ENCODE assay signal across 10 mouse cellular contexts in the genomic region with DNA sequence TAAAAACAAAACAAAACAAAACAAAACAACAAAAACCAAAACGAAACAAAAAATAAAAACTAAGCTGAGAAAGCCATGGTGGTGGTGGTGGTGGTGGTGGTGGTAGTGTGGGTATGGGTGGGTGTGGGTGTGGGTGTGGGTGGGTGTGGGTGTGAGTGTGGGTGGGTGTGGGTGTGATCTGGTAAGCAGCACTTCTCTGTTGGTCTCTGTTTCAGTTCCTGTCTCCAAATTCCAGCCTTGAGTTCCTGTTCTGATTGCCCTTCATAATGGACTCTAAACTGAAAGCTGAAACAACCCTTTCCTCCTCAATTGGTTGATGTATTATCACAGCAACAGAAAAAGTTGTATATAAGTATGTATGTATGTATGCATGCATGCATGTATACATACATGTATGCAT.
"Had no signal": no experiment of that assay in that cellular context is flagged by ENCODE, and none has a peak within 500 bp of the region (broad histone marks: within the 10 kb centered on the region; RNA-seq: fewer than 3 reads in every experiment).

No protein-coding gene starts in this region.

- ATAC-seq: midbrain, embryonic 16.5 days had no signal

- DNase-seq: liver, embryonic 13.5 days; lung, adult 18-20 months; lung, embryonic 14.5 days; lung, postnatal 10 days; lung, postnatal 4 days; midbrain, embryonic 14.5 days; right cerebral cortex, postnatal 14 days; thymus, adult 2 months; thymus, postnatal 36 days had no signal
